Mouse (Mus musculus): ENCODE measurements around the gene Egfl8. TPM values are rescaled to one million over a fixed set of nuclear protein-coding genes. Genes with fewer than 3 reads are reported as not detected.
A peak's percentile ranks its signal among the peaks of the same experiment; 100 is the strongest.

Gene Egfl8
- polyA plus RNA-seq, 1 experiment from 2014 or later = 0.66 TPM

- Histone ChIP-seq H3K27me3 (ENCODE audit: insufficient read depth, low read length) (peaks cover 24% of the 10 kb centered on the region), H3K4me1 (ENCODE audit: insufficient read depth) (peaks cover 6% of the 10 kb centered on the region), H3K4me2 (ENCODE audit: low read depth, low read length) (no peak overlapping the region), H3K9ac (replicated peaks) (no peak overlapping the region), H3K4me3 (ENCODE audit: low read depth, low read length) (no peak overlapping the region), H3K27ac (ENCODE audit: low read depth) (no peak overlapping the region), H3K9me3 (ENCODE audit: low read length) (no peaks in the 10 kb centered on the region), H3K36me3 (replicated peaks; ENCODE audit: insufficient read depth, low read length) (peaks cover 14% of the 10 kb centered on the region)
- DNase-seq = no peak
- no peak for ATAC-seq
- 60% methylated on average over 8 of the region's 8 CpGs for WGBS (ENCODE audit: insufficient replicate concordance)
- TF ChIP-seq CTCF (IDR thresholded peaks at IDR 0.05; ENCODE audit: low read depth) = no peak
- no peak for TF ChIP-seq EP300 (IDR thresholded peaks at IDR 0.05; ENCODE audit: low read depth)
Observed at GRCm38 (mm10) chr17:34656666-34657065, 40.9 kb upstream of the Egfl8 start.

- peak; percentile 75 for ATAC-seq
- H3K9ac ChIP-seq (replicated peaks) = 0 out of 2 replicates have a peak overlapping the region, but pooled peaks have one; percentile 22
- H3K36me3 ChIP-seq (replicated peaks; ENCODE audit: insufficient read depth, low read length) = peaks cover 19% of the 10 kb centered on the region
Observed at GRCm38 (mm10) chr17:34655581-34655991, 39.8 kb upstream of the Egfl8 start.

GRCm38 (mm10) chr17:34655160-34655559 lies 39.4 kb upstream of the Egfl8 start:
- Histone ChIP-seq H3K36me3 (replicated peaks; ENCODE audit: insufficient read depth, low read length) (peaks cover 23% of the 10 kb centered on the region), H3K27me3 (ENCODE audit: insufficient read depth, low read length) (peaks cover 10% of the 10 kb centered on the region; the same call in 1 of the 2 replicates), H3K4me3 (ENCODE audit: low read depth, low read length) (no peak overlapping the region), H3K4me2 (ENCODE audit: low read depth, low read length) (no peak overlapping the region), H3K4me1 (ENCODE audit: insufficient read depth) (peaks cover 6% of the 10 kb centered on the region), H3K27ac (ENCODE audit: low read depth) (no peak overlapping the region), H3K9me3 (ENCODE audit: low read length) (no peaks in the 10 kb centered on the region), H3K9ac (replicated peaks) (0 out of 2 replicates have a peak overlapping the region, but pooled peaks have one; percentile 22)
- TF ChIP-seq EP300 (IDR thresholded peaks at IDR 0.05; ENCODE audit: low read depth) (no peak), CTCF (IDR thresholded peaks at IDR 0.05; ENCODE audit: low read depth) (no peak)
- ATAC-seq (peak; percentile 22; the same call in 1 of the 2 replicates), DNase-seq (peak; percentile 34)
- WGBS (ENCODE audit: insufficient replicate concordance) = 45% methylated on average over 7 of the region's 7 CpGs

More at GRCm38 (mm10) chr17:34655581-34655991, 39.8 kb upstream of the Egfl8 start:
- H3K9me3 ChIP-seq (ENCODE audit: low read length) = no peaks in the 10 kb centered on the region
- H3K4me3 ChIP-seq (ENCODE audit: low read depth, low read length) = no peak overlapping the region
- peaks cover 6% of the 10 kb centered on the region for H3K4me1 ChIP-seq (ENCODE audit: insufficient read depth)
- TF ChIP-seq CTCF (IDR thresholded peaks at IDR 0.05; ENCODE audit: low read depth) (peak; percentile 28; the same call in 1 of the 2 replicates), EP300 (IDR thresholded peaks at IDR 0.05; ENCODE audit: low read depth) (no peak)
- peak; percentile 66 for DNase-seq
- no peak overlapping the region for H3K4me2 ChIP-seq (ENCODE audit: low read depth, low read length)
- H3K27ac ChIP-seq (ENCODE audit: low read depth) = no peak overlapping the region
- WGBS (ENCODE audit: insufficient replicate concordance) = 36% methylated on average over 2 of the region's 4 CpGs
- peaks cover 14% of the 10 kb centered on the region for H3K27me3 ChIP-seq (ENCODE audit: insufficient read depth, low read length)

- DNase-seq (no peak), ATAC-seq (no peak)
- no peaks in the 10 kb centered on the region for H3K9me3 ChIP-seq (ENCODE audit: low read length)
- TF ChIP-seq CTCF (IDR thresholded peaks at IDR 0.05; ENCODE audit: low read depth) (no peak), EP300 (IDR thresholded peaks at IDR 0.05; ENCODE audit: low read depth) (no peak)
- no peak overlapping the region for H3K4me3 ChIP-seq (ENCODE audit: low read depth, low read length)
- H3K9ac ChIP-seq (replicated peaks) = no peak overlapping the region
- H3K27me3 ChIP-seq (ENCODE audit: insufficient read depth, low read length) = peaks cover 3% of the 10 kb centered on the region; the same call in 1 of the 2 replicates
- no peak overlapping the region for H3K4me2 ChIP-seq (ENCODE audit: low read depth, low read length)
- H3K27ac ChIP-seq (ENCODE audit: low read depth) = no peak overlapping the region
- 89% methylated on average over 13 of the region's 13 CpGs for WGBS (ENCODE audit: insufficient replicate concordance)
- H3K36me3 ChIP-seq (replicated peaks; ENCODE audit: insufficient read depth, low read length) = peaks cover 24% of the 10 kb centered on the region
- H3K4me1 ChIP-seq (ENCODE audit: insufficient read depth) = peaks cover 6% of the 10 kb centered on the region
Observed at GRCm38 (mm10) chr17:34654392-34654791, 38.6 kb upstream of the Egfl8 start.

- peaks cover 3% of the 10 kb centered on the region; the same call in 1 of the 2 replicates for H3K27me3 ChIP-seq (ENCODE audit: insufficient read depth, low read length)
- no peak overlapping the region for H3K27ac ChIP-seq (ENCODE audit: low read depth)
- TF ChIP-seq EP300 (IDR thresholded peaks at IDR 0.05; ENCODE audit: low read depth) (no peak), CTCF (IDR thresholded peaks at IDR 0.05; ENCODE audit: low read depth) (peak; percentile 86)
- no peaks in the 10 kb centered on the region for H3K9me3 ChIP-seq (ENCODE audit: low read length)
- no peak overlapping the region for H3K4me3 ChIP-seq (ENCODE audit: low read depth, low read length)
- H3K36me3 ChIP-seq (replicated peaks; ENCODE audit: insufficient read depth, low read length) = peaks cover 24% of the 10 kb centered on the region
- WGBS (ENCODE audit: insufficient replicate concordance) = 62% methylated on average over 9 of the region's 9 CpGs
- H3K4me2 ChIP-seq (ENCODE audit: low read depth, low read length) = no peak overlapping the region
- no peak for ATAC-seq
- peaks cover 6% of the 10 kb centered on the region for H3K4me1 ChIP-seq (ENCODE audit: insufficient read depth)
- DNase-seq = peak; percentile 64
- no peak overlapping the region for H3K9ac ChIP-seq (replicated peaks)
Observed at GRCm38 (mm10) chr17:34653746-34654285, 38.0 kb upstream of the Egfl8 start.

- no peak overlapping the region for H3K9ac ChIP-seq (replicated peaks)
- no peak overlapping the region for H3K4me3 ChIP-seq (ENCODE audit: low read depth, low read length)
- H3K4me1 ChIP-seq (ENCODE audit: insufficient read depth) = peaks cover 12% of the 10 kb centered on the region
- no peak overlapping the region for H3K4me2 ChIP-seq (ENCODE audit: low read depth, low read length)
- H3K27me3 ChIP-seq (ENCODE audit: insufficient read depth, low read length) = peaks cover 3% of the 10 kb centered on the region; the same call in 1 of the 2 replicates
- ATAC-seq (no peak), DNase-seq (no peak)
- TF ChIP-seq EP300 (IDR thresholded peaks at IDR 0.05; ENCODE audit: low read depth) (no peak), CTCF (IDR thresholded peaks at IDR 0.05; ENCODE audit: low read depth) (no peak)
- no peak overlapping the region for H3K27ac ChIP-seq (ENCODE audit: low read depth)
- 87% methylated on average over 8 of the region's 8 CpGs for WGBS (ENCODE audit: insufficient replicate concordance)
- H3K36me3 ChIP-seq (replicated peaks; ENCODE audit: insufficient read depth, low read length) = peaks cover 24% of the 10 kb centered on the region
- no peaks in the 10 kb centered on the region for H3K9me3 ChIP-seq (ENCODE audit: low read length)
Observed at GRCm38 (mm10) chr17:34652985-34653384, 37.2 kb upstream of the Egfl8 start.
